ENCODE assay signal across 10 mouse cellular contexts in the genomic region with DNA sequence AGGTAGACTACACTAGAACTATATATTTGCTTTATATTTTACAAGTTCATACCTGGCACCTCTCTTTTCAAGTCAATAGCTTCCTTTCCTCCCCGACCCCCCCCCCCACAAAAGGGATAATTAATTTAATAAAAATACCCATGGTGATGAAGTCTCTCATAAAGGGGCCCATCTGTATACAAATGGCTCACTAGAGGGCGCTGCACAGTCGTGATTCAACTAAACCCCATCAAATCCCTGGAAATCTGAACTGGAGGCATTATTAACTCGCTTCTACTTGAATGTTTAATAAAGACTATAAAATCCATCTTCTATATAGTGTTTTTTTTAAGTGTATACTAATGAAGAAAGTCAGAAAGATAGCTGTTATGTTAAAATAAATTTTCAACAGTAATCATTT. TPM values are rescaled to one million over a fixed set of nuclear protein-coding genes. Genes with fewer than 3 reads are reported as not detected.
DNase-seq lines count a peak whose midpoint lies in the region; ATAC-seq and TF ChIP-seq lines count a peak whose summit lies in the region.
"Had no signal": no experiment of that assay in that cellular context is flagged by ENCODE, and none has a peak within 500 bp of the region (broad histone marks: within the 10 kb centered on the region; RNA-seq: fewer than 3 reads in every experiment).

No protein-coding gene starts in this region.

- H3K4me1 ChIP-seq in intestine, postnatal 0 days (replicated peaks; ENCODE audit: control insufficient read depth, insufficient read depth, low read length) = no peaks in the 10 kb centered on the region
- H3K4me1 ChIP-seq in intestine, embryonic 15.5 days (replicated peaks) = no peaks in the 10 kb centered on the region
- no peaks in the 10 kb centered on the region for H3K4me1 ChIP-seq in E14TG2a.4 (replicated peaks; ENCODE audit: low read depth, low read length)
- H3K4me1 ChIP-seq in forebrain, embryonic 16.5 days (replicated peaks; ENCODE audit: control insufficient read depth, insufficient read depth, low read length) = no peaks in the 10 kb centered on the region
- H3K4me1 ChIP-seq: limb, embryonic 15.5 days had no signal

- 9% methylated on average over 4 of the region's 4 CpGs for WGBS in intestine, postnatal 0 days
- WGBS in intestine, embryonic 15.5 days = 5% methylated on average over 4 of the region's 4 CpGs
- 7% methylated on average over 4 of the region's 4 CpGs for WGBS in forebrain, embryonic 16.5 days

- ATAC-seq in intestine, postnatal 0 days = no peak
- no peak for ATAC-seq in intestine, embryonic 15.5 days
- ATAC-seq in forebrain, embryonic 16.5 days = 0 out of 2 replicates have a peak, but pooled peaks have one; percentile 58

- H3K4me2 ChIP-seq in intestine, postnatal 0 days (replicated peaks; ENCODE audit: low read depth) = no peak overlapping the region
- no peak overlapping the region for H3K4me2 ChIP-seq in intestine, embryonic 15.5 days (replicated peaks)
- H3K4me2 ChIP-seq in forebrain, embryonic 16.5 days (ENCODE audit: low read length) = no peak overlapping the region
- H3K4me2 ChIP-seq: limb, embryonic 15.5 days had no signal

- no peak overlapping the region for H3K4me3 ChIP-seq in intestine, postnatal 0 days (ENCODE audit: low read depth, low read length)
- H3K4me3 ChIP-seq in intestine, embryonic 15.5 days (replicated peaks) = no peak overlapping the region
- H3K4me3 ChIP-seq in E14TG2a.4 (replicated peaks; ENCODE audit: low read length) = no peak overlapping the region
- H3K4me3 ChIP-seq in forebrain, embryonic 16.5 days (replicated peaks; ENCODE audit: low read length) = no peak overlapping the region
- H3K4me3 ChIP-seq: limb, embryonic 15.5 days had no signal

- no peaks in the 10 kb centered on the region for H3K9me3 ChIP-seq in intestine, postnatal 0 days (ENCODE audit: control insufficient read depth)
- no peaks in the 10 kb centered on the region for H3K9me3 ChIP-seq in intestine, embryonic 15.5 days
- H3K9me3 ChIP-seq in E14TG2a.4 (ENCODE audit: low read length) = no peaks in the 10 kb centered on the region
- H3K9me3 ChIP-seq in forebrain, embryonic 16.5 days (ENCODE audit: control insufficient read depth, low read length) = no peaks in the 10 kb centered on the region
- H3K9me3 ChIP-seq: limb, embryonic 15.5 days had no signal

- peak; percentile 68 for DNase-seq in adrenal gland, postnatal 10 days
- peak; percentile 22 for DNase-seq in layer of hippocampus, adult 9-11 months
- DNase-seq in retina, embryonic 14.5 days (ENCODE audit: low spot score) = peak; percentile 86
- DNase-seq in natural killer cell, adult 2 months (ENCODE audit: low spot score in 2 of 2) = no peak

- H3K36me3 ChIP-seq in intestine, postnatal 0 days (ENCODE audit: control insufficient read depth, insufficient read depth) = no peaks in the 10 kb centered on the region
- H3K36me3 ChIP-seq in intestine, embryonic 15.5 days = no peaks in the 10 kb centered on the region
- no peaks in the 10 kb centered on the region for H3K36me3 ChIP-seq in E14TG2a.4 (ENCODE audit: insufficient read depth, low read length)
- no peaks in the 10 kb centered on the region for H3K36me3 ChIP-seq in forebrain, embryonic 16.5 days (ENCODE audit: control insufficient read depth, insufficient read depth)
- H3K36me3 ChIP-seq: limb, embryonic 15.5 days had no signal

- no peak overlapping the region for H3K27ac ChIP-seq in intestine, postnatal 0 days (ENCODE audit: low read depth, low read length)
- H3K27ac ChIP-seq in intestine, embryonic 15.5 days = no peak overlapping the region
- H3K27ac ChIP-seq in forebrain, embryonic 16.5 days (ENCODE audit: low read length) = no peak overlapping the region
- H3K27ac ChIP-seq: limb, embryonic 15.5 days had no signal

- TF ChIP-seq CTCF in intestine, postnatal 0 days (IDR thresholded peaks at IDR 0.05; ENCODE audit: low read depth) = peak; percentile 71
- peak; percentile 55 for TF ChIP-seq CTCF in E14TG2a.4 (conservative IDR thresholded peaks at IDR 0.05; ENCODE audit: low read length)

- no peaks in the 10 kb centered on the region for H3K27me3 ChIP-seq in intestine, postnatal 0 days (replicated peaks; ENCODE audit: control insufficient read depth, insufficient read depth, low read length)
- no peaks in the 10 kb centered on the region for H3K27me3 ChIP-seq in intestine, embryonic 15.5 days (replicated peaks)
- H3K27me3 ChIP-seq in E14TG2a.4 (ENCODE audit: insufficient read depth, low read length) = no peaks in the 10 kb centered on the region
- no peaks in the 10 kb centered on the region for H3K27me3 ChIP-seq in forebrain, embryonic 16.5 days (replicated peaks; ENCODE audit: control insufficient read depth, insufficient read depth, low read length)
- H3K27me3 ChIP-seq: limb, embryonic 15.5 days had no signal

- no peak overlapping the region for H3K9ac ChIP-seq in intestine, postnatal 0 days (ENCODE audit: low read depth, low read length)
- no peak overlapping the region for H3K9ac ChIP-seq in intestine, embryonic 15.5 days
- no peak overlapping the region for H3K9ac ChIP-seq in forebrain, embryonic 16.5 days (replicated peaks; ENCODE audit: low read depth, low read length)
- H3K9ac ChIP-seq: limb, embryonic 15.5 days had no signal

RNA-seq across cellular contexts. Expression of gene D3Ertd254e, which starts 30.7 kb away (rescaled TPM):
- 1.8 and 1.9 TPM in 2 replicates for polyA plus RNA-seq in intestine, postnatal 0 days (2015; fragmentation: Nextera tagmentation; extraction: Ambion mirVana)
- 5.2 and 5.6 TPM in 2 replicates for polyA plus RNA-seq in intestine, embryonic 15.5 days (2015; fragmentation: Nextera tagmentation; extraction: Ambion mirVana)
- 1 to 10 TPM; 5.1 to 9.1 TPM for total RNA-seq in adrenal gland, postnatal 10 days (2021)
- 14.8 and 15.1 TPM in 2 replicates for polyA plus RNA-seq in forebrain, embryonic 16.5 days (2015; fragmentation: Nextera tagmentation; extraction: Ambion mirVana)

RNA-seq across cellular contexts. Expression of gene Qrfpr, which starts 40.6 kb away (rescaled TPM):
- polyA plus RNA-seq in intestine, postnatal 0 days (2015; fragmentation: Nextera tagmentation; extraction: Ambion mirVana) = 0.14 and 0.20 TPM in 2 replicates
- polyA plus RNA-seq in intestine, embryonic 15.5 days (2015; fragmentation: Nextera tagmentation; extraction: Ambion mirVana) = 0.13 TPM in 1 of 2 replicates, not detected in the other
- not detected for total RNA-seq in adrenal gland, postnatal 10 days (2021)
- 1.7 and 2.2 TPM in 2 replicates for polyA plus RNA-seq in forebrain, embryonic 16.5 days (2015; fragmentation: Nextera tagmentation; extraction: Ambion mirVana)
- polyA plus RNA-seq: stomach, embryonic 16.5 days had no signal

Comparison
In these comparisons a context has a peak if more than half of its experiments do, and no peak if none do; other contexts are left out.
1. DNase-seq: peak in adrenal gland, postnatal 10 days (single experiment), layer of hippocampus, adult 9-11 months (single experiment) and retina, embryonic 14.5 days (single experiment); none in natural killer cell, adult 2 months (0 of 2).